Mouse (Mus musculus) CH12.LX (cell line): ENCODE results near the gene Tlnrd1. TPM values are rescaled to one million over a fixed set of nuclear protein-coding genes. Genes with fewer than 3 reads are reported as not detected.

Source experiments
- DNase-seq: peaks from one replicate; pipeline ENCODE4 v3.0.0-alpha.2; 2013; ENCODE audit errors: extremely low read depth
- H3K27ac ChIP-seq: 2 replicates; pipeline ENCODE4 v1.5.1; 2012; ENCODE audit warnings: low read depth, mild to moderate bottlenecking, control low read depth, moderate library complexity; ENCODE audit not compliant: insufficient read depth
- H3K27me3 ChIP-seq: replicated peaks from 2 replicates; pipeline ENCODE3; 2012; ENCODE audit warnings: inconsistent platforms
- H3K36me3 ChIP-seq, 2 experiments: replicated peaks in 1 of 2; 2 replicates each; pipeline versions ENCODE3 to v1.6.1; 2012; ENCODE audit warnings: inconsistent platforms in 1 of 2, low read length in 1 of 2, mild to moderate bottlenecking in 1 of 2, mixed read lengths in 1 of 2, moderate library complexity in 1 of 2; ENCODE audit not compliant: control insufficient read depth in 1 of 2, insufficient read depth in 1 of 2
- H3K4me1 ChIP-seq, 2 experiments: 2 replicates each; pipeline ENCODE4 v1.6.1; 2012; ENCODE audit warnings: inconsistent platforms in 1 of 2, moderate library complexity in 1 of 2; ENCODE audit not compliant: insufficient read depth in 2 of 2, control insufficient read depth in 1 of 2
- H3K4me2 ChIP-seq: 2 replicates; pipeline ENCODE4 v1.6.1; 2012; ENCODE audit warnings: low read depth, mild to moderate bottlenecking, control low read depth; ENCODE audit not compliant: poor library complexity, insufficient read depth, severe bottlenecking
- H3K4me3 ChIP-seq, 3 experiments: fragments of 150-350 bp in 1 of 3; sonication (generic) in 1 of 3; replicated peaks in 1 of 3; 2 replicates each; pipeline versions ENCODE3 to v1.5.1; 2011 to 2012; ENCODE audit warnings: low read depth in 2 of 3, low read length in 2 of 3, mild to moderate bottlenecking in 2 of 3, moderate library complexity in 2 of 3, control low read depth in 1 of 3, improper control_type of control experiment in 1 of 3, inconsistent platforms in 1 of 3, mixed read lengths in 1 of 3; ENCODE audit not compliant: poor library complexity in 1 of 3
- H3K79me2 ChIP-seq: replicated peaks from 2 replicates; pipeline ENCODE4 v1.6.1; 2012; ENCODE audit warnings: mild to moderate bottlenecking, moderate library complexity; ENCODE audit not compliant: control insufficient read depth, poor library complexity, insufficient read depth, severe bottlenecking; ENCODE audit errors: extremely low read depth
- H3K9ac ChIP-seq: 2 replicates; pipeline ENCODE4 v1.6.1; 2012; ENCODE audit warnings: low read depth, mild to moderate bottlenecking, control low read depth, moderate library complexity; ENCODE audit not compliant: insufficient read depth
- H3K9me3 ChIP-seq: replicated peaks from 2 replicates; pipeline ENCODE3; 2012; ENCODE audit warnings: low read length, inconsistent platforms, mixed read lengths
- BHLHE40 ChIP-seq: IDR thresholded peaks from 2 replicates; pipeline ENCODE4 v1.6.1; 2011; ENCODE audit warnings: mild to moderate bottlenecking, low read depth, low read length, improper control_type of control experiment
- CHD2 ChIP-seq: IDR thresholded peaks from 2 replicates; pipeline ENCODE4 v1.6.1; 2011; ENCODE audit warnings: low read length, improper control_type of control experiment
- CTCF ChIP-seq, 2 experiments: IDR thresholded peaks in 1 of 2; conservative IDR thresholded peaks in 1 of 2; 2 replicates each; pipeline ENCODE4 v1.5.1; 2011 to 2012; ENCODE audit warnings: low read depth in 2 of 2, low read length in 2 of 2, improper control_type of control experiment in 1 of 2, inconsistent platforms in 1 of 2, mild to moderate bottlenecking in 1 of 2, moderate library complexity in 1 of 2
- E2F4 ChIP-seq: IDR thresholded peaks from 2 replicates; pipeline ENCODE4 v1.6.1; 2011; ENCODE audit warnings: low read depth, low read length, improper control_type of control experiment; ENCODE audit not compliant: insufficient replicate concordance
- ELF1 ChIP-seq: IDR thresholded peaks from 2 replicates; pipeline ENCODE4 v1.6.1; 2014; ENCODE audit warnings: low read depth, mild to moderate bottlenecking, inconsistent platforms, low read length, improper control_type of control experiment
- EP300 ChIP-seq: IDR thresholded peaks from 2 replicates; pipeline ENCODE4 v1.6.1; 2011; ENCODE audit warnings: low read length, improper control_type of control experiment
- IRF4 ChIP-seq: IDR thresholded peaks from 2 replicates; pipeline ENCODE4 v1.6.1; 2014; ENCODE audit warnings: low read depth, mild to moderate bottlenecking, inconsistent platforms, low read length, improper control_type of control experiment
- JUN ChIP-seq: IDR thresholded peaks from 2 replicates; pipeline ENCODE4 v1.6.1; 2011; ENCODE audit warnings: low read depth, mild to moderate bottlenecking, low read length, improper control_type of control experiment, moderate library complexity; ENCODE audit not compliant: insufficient read depth
- JUND ChIP-seq: conservative IDR thresholded peaks from 2 replicates; pipeline ENCODE4 v1.6.1; 2011; ENCODE audit warnings: low read depth, low read length, improper control_type of control experiment
- MAX ChIP-seq: IDR thresholded peaks from 2 replicates; pipeline ENCODE4 v1.6.1; 2011; ENCODE audit warnings: low read length, improper control_type of control experiment
- MAZ ChIP-seq: IDR thresholded peaks from 2 replicates; pipeline ENCODE4 v1.6.1; 2012; ENCODE audit warnings: low read depth, mild to moderate bottlenecking, inconsistent platforms, low read length, improper control_type of control experiment, moderate library complexity
- MEF2A ChIP-seq: IDR thresholded peaks from 2 replicates; pipeline ENCODE4 v1.6.1; 2014; ENCODE audit warnings: low read depth, mild to moderate bottlenecking, inconsistent platforms, low read length, improper control_type of control experiment, borderline replicate concordance
- MXI1 ChIP-seq: IDR thresholded peaks from 2 replicates; pipeline ENCODE4 v1.6.1; 2011; ENCODE audit warnings: mild to moderate bottlenecking, low read depth, low read length, improper control_type of control experiment
- PAX5 ChIP-seq: IDR thresholded peaks from 2 replicates; pipeline ENCODE4 v1.6.1; 2012; ENCODE audit warnings: low read length, inconsistent platforms, mixed read lengths
- POLR2A ChIP-seq: IDR thresholded peaks from 2 replicates; pipeline ENCODE4 v1.6.1; 2011; ENCODE audit warnings: low read depth, mild to moderate bottlenecking, improper control_type of control experiment, low read length
- RCOR1 ChIP-seq: conservative IDR thresholded peaks from 2 replicates; pipeline ENCODE4 v1.6.1; 2012; ENCODE audit warnings: low read depth, mild to moderate bottlenecking, inconsistent platforms, low read length, improper control_type of control experiment
- SIN3A ChIP-seq: IDR thresholded peaks from 2 replicates; pipeline ENCODE4 v1.6.1; 2012; ENCODE audit warnings: low read length, improper control_type of control experiment, inconsistent platforms
- SMC3 ChIP-seq: IDR thresholded peaks from 2 replicates; pipeline ENCODE4 v1.6.1; 2011; ENCODE audit warnings: low read depth, low read length, improper control_type of control experiment
- TBP ChIP-seq: conservative IDR thresholded peaks from 2 replicates; pipeline ENCODE4 v1.6.1; 2011; ENCODE audit warnings: low read depth, low read length, improper control_type of control experiment
- TCF12 ChIP-seq: IDR thresholded peaks from 2 replicates; pipeline ENCODE4 v1.6.1; 2014; ENCODE audit warnings: low read depth, mild to moderate bottlenecking, inconsistent platforms, low read length, improper control_type of control experiment
- ZC3H11A ChIP-seq: IDR thresholded peaks from 2 replicates; pipeline ENCODE4 v1.6.1; 2012; ENCODE audit warnings: low read depth, mild to moderate bottlenecking, inconsistent platforms, low read length, improper control_type of control experiment
- ZMIZ1 ChIP-seq: IDR thresholded peaks from 2 replicates; pipeline ENCODE4 v1.6.1; 2012; ENCODE audit warnings: low read depth, mild to moderate bottlenecking, inconsistent platforms, low read length, improper control_type of control experiment
- dilution Hi-C: fragments of 300-500 bp; cut with MboI; formaldehyde crosslinking; loops from 2 replicates; pipeline ENCODE4 v1.14.3; 2020; ENCODE audit warnings: low sequenced_read_pairs; ENCODE audit not compliant: extremely low pct_unique_long_range_greater_than_20kb, extremely low pct_ligation_motif_present
- in situ Hi-C: fragments of 300-500 bp; cut with MboI; formaldehyde crosslinking; loops from 3 replicates; pipeline ENCODE4 v1.14.3; 2019; ENCODE audit warnings: low sequenced_read_pairs, low pct_ligation_motif_present, low pct_unique_long_range_greater_than_20kb, mixed read lengths
- polyA plus RNA-seq: library from polyadenylated mRNA; unstranded; fragments of >175 nt; gene quantifications from 2 replicates; pipeline ENCODE4 v1.2.1, GENCODE M21; 2012; ENCODE audit warnings: low read depth; ENCODE audit not compliant: insufficient read length
- total RNA-seq, 2 experiments: library from RNA; depleted of rRNA; stranded (reverse); fragments of 300-350 nt in 1 of 2; fragments of >200 nt in 1 of 2; gene quantifications; 2 replicates each; pipeline ENCODE4 v1.2.3; 2012 to 2014

Gene Tlnrd1
- total and polyA plus RNA-seq, 3 experiments = 5.5 to 15.6 (median 10.6) TPM

DNA sequence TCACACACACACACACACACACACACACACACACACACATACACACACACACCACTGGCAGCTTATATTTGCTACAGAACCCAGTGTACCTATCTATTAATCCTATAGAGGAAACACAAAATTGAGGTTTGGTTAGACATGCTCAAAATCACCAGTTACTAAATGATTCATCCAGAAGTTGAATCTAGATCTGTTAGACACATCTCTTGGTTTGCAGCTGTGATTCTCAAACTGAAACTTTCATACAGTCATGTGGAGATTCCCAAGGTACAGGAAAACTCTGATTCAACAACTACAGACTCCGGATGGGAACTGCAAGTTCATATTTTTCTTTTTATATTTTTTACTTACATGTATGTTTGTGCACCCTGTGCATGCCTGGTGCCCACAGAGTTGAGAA, 28.9 kb downstream of the Tlnrd1 start:
- in situ Hi-C loops (no loop called here), dilution Hi-C loops (no loop called here)
- no peaks in the 10 kb centered on the region for H3K79me2 ChIP-seq
- no peaks in the 10 kb centered on the region for H3K27me3 ChIP-seq
- H3K9me3 ChIP-seq = no peaks in the 10 kb centered on the region
- no peak for DNase-seq
- TF ChIP-seq CTCF (conservative IDR thresholded peaks at IDR 0.05 in 1 of 2, IDR thresholded peaks at IDR 0.05 in 1 of 2; ENCODE audit: low read depth in 2 of 2, low read length in 2 of 2) (no peak), IRF4 (peak; percentile 58), JUN (0 out of 2 replicates have a peak, but pooled peaks have one; percentile 6), JUND (peak; percentile 20; the same call in 1 of the 2 replicates), TBP (no peak), EP300 (peak; percentile 61)
- H3K4me2 ChIP-seq = no peak overlapping the region
- H3K27ac ChIP-seq = no peak overlapping the region
- no peaks in the 10 kb centered on the region for H3K36me3 ChIP-seq
- H3K4me3 ChIP-seq = no peak overlapping the region
- no peak overlapping the region for H3K9ac ChIP-seq
- H3K4me1 ChIP-seq = peaks cover 28 to 86% of the 10 kb centered on the region in 2 experiments

GRCm38 (mm10) chr7:83852381-83853380, 31.4 kb downstream of the Tlnrd1 start:
- Histone ChIP-seq H3K9ac (peak overlapping the region; percentile 63), H3K4me3 (no peak overlapping the region), H3K27me3 (no peaks in the 10 kb centered on the region), H3K9me3 (no peaks in the 10 kb centered on the region), H3K4me1 (peaks cover 14 to 64% of the 10 kb centered on the region in 2 experiments), H3K27ac (peak overlapping the region; percentile 83), H3K4me2 (peak overlapping the region; percentile 68), H3K36me3 (no peaks in the 10 kb centered on the region), H3K79me2 (no peaks in the 10 kb centered on the region)
- peak; percentile 80 for DNase-seq
- in situ Hi-C loops (no loop called here), dilution Hi-C loops (no loop called here)
- TF ChIP-seq POLR2A = peak; percentile 36; the same call in 1 of the 2 replicates
- TF ChIP-seq PAX5 = no peak
- TF ChIP-seq SIN3A = peak; percentile 42; the same call in 1 of the 2 replicates
- TF ChIP-seq MAZ = 0 out of 2 replicates have a peak, but pooled peaks have one; percentile 11
- TF ChIP-seq MAX = peak; percentile 36
- TF ChIP-seq TCF12 = peak; percentile 39
- TF ChIP-seq MEF2A = peak; percentile 6; the same call in 1 of the 2 replicates
- no peak for TF ChIP-seq E2F4
- TF ChIP-seq SMC3 = no peak
- peak; percentile 28; the same call in 1 of the 2 replicates for TF ChIP-seq ELF1
- 0 out of 2 replicates have a peak, but pooled peaks have one; percentile 43 for TF ChIP-seq TBP
- 0 out of 2 replicates have a peak, but pooled peaks have one; percentile 49 for TF ChIP-seq RCOR1
- peak; percentile 57; the same call in 1 of the 2 replicates for TF ChIP-seq MXI1
- TF ChIP-seq ZC3H11A = no peak
- TF ChIP-seq CHD2 = peak; percentile 49; the same call in 1 of the 2 replicates
- 0 out of 2 replicates have a peak, but pooled peaks have one; percentile 28 for TF ChIP-seq ZMIZ1
- TF ChIP-seq BHLHE40 = peak; percentile 13; the same call in 1 of the 2 replicates
